Mouse (Mus musculus) G1E (cell line): Measurements from ENCODE around the gene Gba. TPM values are rescaled to one million over a fixed set of nuclear protein-coding genes. Genes with fewer than 3 reads are reported as not detected.

Experiments used
- ATAC-seq: 2 replicates; pipeline ENCODE4 v1.8.0; 2016; ENCODE audit warnings: mild to moderate bottlenecking; ENCODE audit not compliant: insufficient number of reproducible peaks, poor library complexity, low FRiP score, severe bottlenecking; ENCODE audit errors: extremely low read depth
- DNase-seq: peaks from one replicate; pipeline ENCODE4 v3.0.0; 2012; ENCODE audit warnings: low spot score
- H3K27me3 ChIP-seq: 2 replicates; pipeline ENCODE4 v1.6.1; 2012; ENCODE audit warnings: mild to moderate bottlenecking, low read length, inconsistent platforms; ENCODE audit not compliant: insufficient read depth
- H3K36me3 ChIP-seq: replicated peaks from 2 replicates; pipeline ENCODE3; 2012; ENCODE audit warnings: mild to moderate bottlenecking, inconsistent platforms
- H3K4me1 ChIP-seq: 2 replicates; pipeline ENCODE4 v1.6.1; 2012; ENCODE audit warnings: low read depth, low read length, inconsistent platforms, mixed read lengths; ENCODE audit not compliant: insufficient read depth
- H3K4me3 ChIP-seq: 2 replicates; pipeline ENCODE4 v1.5.1; 2012; ENCODE audit warnings: low read depth, mild to moderate bottlenecking, inconsistent platforms, low read length, moderate library complexity, mixed read lengths
- H3K9me3 ChIP-seq: replicated peaks from 2 replicates; pipeline ENCODE4 v1.6.1; 2012; ENCODE audit warnings: inconsistent platforms
- CTCF ChIP-seq: IDR thresholded peaks from 2 replicates; pipeline ENCODE4 v1.5.1; 2012; ENCODE audit warnings: low read depth, low read length, inconsistent platforms, mixed read lengths
- GATA1 ChIP-seq: IDR thresholded peaks from 2 replicates; pipeline ENCODE4 v1.6.1; 2012; ENCODE audit warnings: borderline replicate concordance, low read length, inconsistent platforms, mixed read lengths
- GATA2 ChIP-seq: IDR thresholded peaks from 2 replicates; pipeline ENCODE4 v1.6.1; 2012; ENCODE audit warnings: low read depth, low read length, inconsistent platforms, borderline replicate concordance
- POLR2AphosphoS5 ChIP-seq: IDR thresholded peaks from 2 replicates; pipeline ENCODE4 v1.6.1; 2012; ENCODE audit warnings: low read depth, low read length, inconsistent platforms; ENCODE audit not compliant: insufficient replicate concordance
- TAL1 ChIP-seq: conservative IDR thresholded peaks from 2 replicates; pipeline ENCODE4 v1.6.1; 2012; ENCODE audit warnings: low read depth, low read length, inconsistent platforms, mixed read lengths
- polyA plus RNA-seq: library from polyadenylated mRNA; stranded (reverse); fragments of >175 nt; gene quantifications from 2 replicates; pipeline ENCODE4 v1.2.3, GENCODE M21; 2012
- total RNA-seq, 2 experiments: library from RNA; stranded (forward) in 1 of 2; stranded (reverse) in 1 of 2; fragments of 200-1000 nt in 1 of 2; fragments of >200 nt in 1 of 2; fragmentation: Nextera tagmentation in 1 of 2; gene quantifications; 2 replicates each; pipeline ENCODE4 v1.2.3; 2014 to 2017

The Gba gene
- total and polyA plus RNA-seq, 3 experiments = 6.0 to 72.4 (median 36.1) TPM

GRCm38 (mm10) chr3:89242331-89242895 is 39.7 kb downstream of the Gba start:
- Histone ChIP-seq H3K9me3 (no peaks in the 10 kb centered on the region), H3K27me3 (peaks cover 49% of the 10 kb centered on the region), H3K4me3 (no peak overlapping the region), H3K36me3 (peaks cover 3% of the 10 kb centered on the region), H3K4me1 (peaks cover 49% of the 10 kb centered on the region)
- TF ChIP-seq POLR2AphosphoS5 (no peak), GATA1 (no peak), TAL1 (no peak), GATA2 (no peak), CTCF (peak; percentile 68)
- no peak for ATAC-seq
- no peak for DNase-seq

DNA sequence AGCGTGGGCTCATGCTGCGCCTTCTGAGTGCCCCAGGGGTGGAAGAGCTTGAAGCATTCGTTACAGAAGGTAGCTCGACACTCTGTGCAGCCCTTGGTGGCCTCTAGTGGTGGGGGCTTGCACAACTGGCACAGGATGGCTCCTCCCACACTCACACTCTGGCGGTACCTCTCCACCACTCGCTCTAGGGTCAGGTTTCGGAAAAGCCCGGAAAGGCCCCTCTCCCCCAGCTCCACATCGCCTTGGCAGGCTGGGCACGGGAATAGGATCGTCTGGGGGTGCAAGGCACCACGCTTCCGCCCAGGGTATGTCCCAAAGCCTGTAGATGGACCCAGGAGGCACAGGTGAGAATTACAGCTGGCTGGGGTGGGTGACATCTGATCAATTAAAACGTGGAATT is 40.9 kb downstream of the Gba start:
- 0 out of 2 replicates have a peak, but pooled peaks have one; percentile 7 for TF ChIP-seq CTCF
- no peak for TF ChIP-seq TAL1
- no peak for TF ChIP-seq GATA1
- Histone ChIP-seq H3K36me3 (peaks cover 15% of the 10 kb centered on the region), H3K4me3 (no peak overlapping the region; the same call in 1 of the 2 replicates), H3K27me3 (peaks cover 37% of the 10 kb centered on the region), H3K4me1 (peaks cover 51% of the 10 kb centered on the region), H3K9me3 (no peaks in the 10 kb centered on the region)
- ATAC-seq (no peak), DNase-seq (no peak)

- ATAC-seq (no peak), DNase-seq (no peak)
- H3K36me3 ChIP-seq = peaks cover 21% of the 10 kb centered on the region
- no peak for TF ChIP-seq TAL1
- peaks cover 48% of the 10 kb centered on the region for H3K4me1 ChIP-seq
- H3K27me3 ChIP-seq = peaks cover 29% of the 10 kb centered on the region
- no peaks in the 10 kb centered on the region for H3K9me3 ChIP-seq
- H3K4me3 ChIP-seq = 0 out of 2 replicates have a peak overlapping the region, but pooled peaks have one; percentile 18
Observed at GRCm38 (mm10) chr3:89244158-89244981, 41.6 kb downstream of the Gba start.

GRCm38 (mm10) chr3:89244982-89245687 is 42.4 kb downstream of the Gba start:
- TF ChIP-seq TAL1 (no peak), POLR2AphosphoS5 (no peak), GATA2 (no peak), CTCF (no peak), GATA1 (no peak)
- no peaks in the 10 kb centered on the region for H3K9me3 ChIP-seq
- peaks cover 53% of the 10 kb centered on the region for H3K4me1 ChIP-seq
- H3K36me3 ChIP-seq = peaks cover 28% of the 10 kb centered on the region
- H3K27me3 ChIP-seq = peaks cover 28% of the 10 kb centered on the region
- peak overlapping the region; percentile 40; the same call in 1 of the 2 replicates for H3K4me3 ChIP-seq
- DNase-seq (no peak), ATAC-seq (no peak)

DNA sequence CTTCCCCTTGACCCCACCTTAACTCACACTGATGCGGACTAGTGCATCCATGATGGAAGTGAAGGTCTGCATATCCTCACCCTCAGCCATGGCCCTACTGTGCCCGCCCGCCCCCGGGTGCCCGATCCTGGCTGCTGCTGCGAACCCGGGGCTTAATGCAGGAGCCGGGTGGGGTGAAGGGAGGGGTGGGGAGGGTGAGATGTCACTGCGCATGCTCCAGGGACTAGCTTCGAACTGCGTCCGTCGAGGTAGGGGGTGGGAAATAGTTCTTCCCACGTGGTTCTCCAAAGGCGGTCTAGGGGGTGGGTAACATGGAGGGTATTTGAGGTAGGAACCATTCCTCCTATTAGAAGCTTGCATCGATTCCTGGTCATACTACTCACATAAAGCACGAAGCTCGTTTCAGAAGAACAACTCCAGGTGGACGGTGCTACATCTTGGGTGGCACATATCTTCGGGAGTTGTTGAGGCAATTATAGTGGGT is 43.0 kb downstream of the Gba start, which contains the start of gene Krtcap2:
Krtcap2 (plus strand) TSS at position 279 of the 484 bp plus-strand sequence.
- H3K4me3 ChIP-seq = peak within 1 kb of the TSS; percentile 84
- DNase-seq = no peak
- peaks cover 28% of the 10 kb centered on the region for H3K36me3 ChIP-seq
- no peak for TF ChIP-seq POLR2AphosphoS5
- TF ChIP-seq GATA2 = no peak
- no peak for TF ChIP-seq TAL1
- TF ChIP-seq CTCF = no peak
- TF ChIP-seq GATA1 = no peak
- H3K27me3 ChIP-seq = peaks cover 28% of the 10 kb centered on the region
- no peaks in the 10 kb centered on the region for H3K9me3 ChIP-seq
- peaks cover 59% of the 10 kb centered on the region for H3K4me1 ChIP-seq
- no peak for ATAC-seq
